10 mouse cellular contexts compared by ENCODE assay signal in the genomic region with DNA sequence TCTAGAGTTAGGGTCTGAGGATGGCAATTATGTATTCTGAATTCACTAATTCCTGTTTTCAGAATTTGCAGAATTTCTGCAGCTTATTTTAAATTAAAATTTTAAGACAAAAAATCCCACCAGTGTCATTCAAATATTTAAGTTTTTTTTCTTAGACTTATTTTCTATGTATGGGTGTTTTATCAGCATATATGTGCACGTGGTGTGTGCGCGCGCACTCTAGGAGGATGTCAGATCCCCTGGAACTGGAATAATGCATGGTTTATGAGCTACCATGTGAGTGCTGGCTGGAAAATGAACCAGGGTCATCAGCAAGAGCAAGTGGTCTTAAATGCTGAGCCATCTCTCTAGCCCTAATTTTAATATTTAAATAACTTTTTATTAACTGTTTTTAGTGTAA. TPM values are rescaled to one million over a fixed set of nuclear protein-coding genes. Genes with fewer than 3 reads are reported as not detected.
DNase-seq lines count a peak whose midpoint lies in the region; ATAC-seq and TF ChIP-seq lines count a peak whose summit lies in the region.
"Had no signal": no experiment of that assay in that cellular context is flagged by ENCODE, and none has a peak within 500 bp of the region (broad histone marks: within the 10 kb centered on the region; RNA-seq: fewer than 3 reads in every experiment).

No protein-coding gene starts in this region.

- WGBS in heart, embryonic 10.5 days = 90% methylated on average over 4 of the region's 4 CpGs
- WGBS in hindbrain, embryonic 10.5 days = 94% methylated on average over 4 of the region's 4 CpGs
- 86% methylated on average over 4 of the region's 4 CpGs for WGBS in liver, embryonic 15.5 days (ENCODE audit: insufficient replicate concordance)
- WGBS in lung, postnatal 0 days = 86% methylated on average over 4 of the region's 4 CpGs

- H3K9ac ChIP-seq in MEL (ENCODE audit: control insufficient read depth, low read depth, low read length, poor library complexity, severe bottlenecking) = peak overlapping the region; percentile 81
- no peak overlapping the region for H3K9ac ChIP-seq in liver, embryonic 15.5 days
- no peak overlapping the region for H3K9ac ChIP-seq in lung, postnatal 0 days (replicated peaks; ENCODE audit: low read depth)

- DNase-seq in heart, embryonic 10.5 days (ENCODE audit: low spot score) = no peak
- no peak for DNase-seq in heart, adult 9 months (ENCODE audit: low spot score in 2 of 2)
- DNase-seq in MEL (ENCODE audit: low read depth, low spot score) = peak; percentile 70
- no peak for DNase-seq in hindbrain, embryonic 10.5 days (ENCODE audit: low spot score)
- no peak for DNase-seq in right cerebral cortex, postnatal 10 days (ENCODE audit: low spot score in 2 of 2)
- DNase-seq in left cerebral cortex, postnatal 4 days = no peak
- no peak for DNase-seq in lung, postnatal 0 days (ENCODE audit: low spot score)
- DNase-seq: B cell, adult 2 months; thymus, adult 2 months had no signal

- 0 out of 2 replicates have a peak, but pooled peaks cover 4% of the 10 kb centered on the region for H3K36me3 ChIP-seq in heart, embryonic 10.5 days
- H3K36me3 ChIP-seq in MEL (ENCODE audit: control insufficient read depth in 1 of 2, insufficient read depth in 2 of 2, low read length in 2 of 2) = peaks cover 4 to 33% of the 10 kb centered on the region in 2 experiments; a peak in 3 of 4 replicates
- H3K36me3 ChIP-seq in hindbrain, embryonic 10.5 days = peaks cover 15% of the 10 kb centered on the region
- H3K36me3 ChIP-seq in liver, embryonic 15.5 days (replicated peaks) = no peaks in the 10 kb centered on the region
- H3K36me3 ChIP-seq in lung, postnatal 0 days (ENCODE audit: insufficient read depth, low read length) = no peaks in the 10 kb centered on the region

- H3K79me2 ChIP-seq in MEL (ENCODE audit: control insufficient read depth, insufficient read depth, low read length, poor library complexity) = peaks cover 26% of the 10 kb centered on the region

- no peak for TF ChIP-seq CTCF in MEL (IDR thresholded peaks at IDR 0.05 in 2 of 3, conservative IDR thresholded peaks at IDR 0.05 in 1 of 3; ENCODE audit: control insufficient read depth in 1 of 3, insufficient read depth in 1 of 3, low read depth in 2 of 3, low read length in 3 of 3, poor library complexity in 1 of 3, severe bottlenecking in 1 of 3)
- no peak for TF ChIP-seq CTCF in lung, postnatal 0 days (IDR thresholded peaks at IDR 0.05)

- no peak for TF ChIP-seq POLR2A in MEL (IDR thresholded peaks at IDR 0.05; ENCODE audit: control insufficient read depth in 1 of 2, insufficient read depth in 1 of 2, low read depth in 1 of 2, low read length in 2 of 2, poor library complexity in 1 of 2)

- TF ChIP-seq EP300 in MEL (IDR thresholded peaks at IDR 0.05; ENCODE audit: low read depth in 1 of 2, low read length in 2 of 2) = no peak; a peak in 1 of 4 replicates
- TF ChIP-seq EP300 in lung, postnatal 0 days (IDR thresholded peaks at IDR 0.05) = no peak

- no peak for ATAC-seq in liver, embryonic 15.5 days (ENCODE audit: insufficient read depth)
- ATAC-seq in lung, postnatal 0 days = no peak

- intact Hi-C loops in left cerebral cortex, postnatal 4 days (cut with DNase I) = no loop called here

- H3K9me3 ChIP-seq in heart, embryonic 10.5 days = no peaks in the 10 kb centered on the region
- no peaks in the 10 kb centered on the region for H3K9me3 ChIP-seq in MEL (replicated peaks; ENCODE audit: insufficient read depth, low read length)
- H3K9me3 ChIP-seq in hindbrain, embryonic 10.5 days = no peaks in the 10 kb centered on the region
- no peaks in the 10 kb centered on the region for H3K9me3 ChIP-seq in liver, embryonic 15.5 days (replicated peaks)
- no peaks in the 10 kb centered on the region for H3K9me3 ChIP-seq in lung, postnatal 0 days (ENCODE audit: low read length)

- peak overlapping the region; percentile 96; the same call in 1 of the 2 replicates for H3K27ac ChIP-seq in heart, embryonic 10.5 days
- H3K27ac ChIP-seq in MEL (ENCODE audit: control insufficient read depth, low read depth, low read length) = no peak overlapping the region
- H3K27ac ChIP-seq in hindbrain, embryonic 10.5 days = 0 out of 2 replicates have a peak overlapping the region, but pooled peaks have one; percentile 95
- no peak overlapping the region for H3K27ac ChIP-seq in liver, embryonic 15.5 days (replicated peaks)
- no peak overlapping the region for H3K27ac ChIP-seq in lung, postnatal 0 days (ENCODE audit: low read length)

- peak overlapping the region; percentile 86 for H3K4me2 ChIP-seq in liver, embryonic 15.5 days
- no peak overlapping the region for H3K4me2 ChIP-seq in lung, postnatal 0 days (replicated peaks; ENCODE audit: low read depth, low read length)

- TF ChIP-seq RAD21 in MEL (IDR thresholded peaks at IDR 0.05; ENCODE audit: low read depth, low read length) = no peak

- peaks cover 19% of the 10 kb centered on the region for H3K4me1 ChIP-seq in heart, embryonic 10.5 days
- peaks cover 0 to 10% of the 10 kb centered on the region in 2 experiments; a peak in 3 of 4 replicates for H3K4me1 ChIP-seq in MEL (ENCODE audit: control insufficient read depth in 1 of 2, insufficient read depth in 2 of 2, low read length in 2 of 2)
- H3K4me1 ChIP-seq in hindbrain, embryonic 10.5 days (replicated peaks) = peaks cover 27% of the 10 kb centered on the region
- H3K4me1 ChIP-seq in liver, embryonic 15.5 days (replicated peaks) = peaks cover 32% of the 10 kb centered on the region
- H3K4me1 ChIP-seq in lung, postnatal 0 days (ENCODE audit: insufficient read depth, low read depth, low read length) = peaks cover 6% of the 10 kb centered on the region

- H3K27me3 ChIP-seq in heart, embryonic 10.5 days (ENCODE audit: insufficient read depth, poor library complexity, severe bottlenecking) = no peaks in the 10 kb centered on the region
- peaks cover 0 to 2% of the 10 kb centered on the region in 2 experiments; a peak in 1 of 4 replicates for H3K27me3 ChIP-seq in MEL (ENCODE audit: control insufficient read depth in 1 of 2, insufficient read depth in 2 of 2, low read length in 2 of 2)
- H3K27me3 ChIP-seq in hindbrain, embryonic 10.5 days (ENCODE audit: insufficient read depth, poor library complexity, severe bottlenecking) = no peaks in the 10 kb centered on the region
- no peaks in the 10 kb centered on the region for H3K27me3 ChIP-seq in liver, embryonic 15.5 days
- H3K27me3 ChIP-seq in lung, postnatal 0 days (replicated peaks; ENCODE audit: insufficient read depth, low read length) = no peaks in the 10 kb centered on the region

- H3K4me3 ChIP-seq in heart, embryonic 10.5 days = peak overlapping the region; percentile 80; the same call in 1 of the 2 replicates
- H3K4me3 ChIP-seq in MEL (ENCODE audit: control insufficient read depth in 1 of 2, insufficient read depth in 1 of 2, low read depth in 2 of 2, low read length in 2 of 2) = peak overlapping the region in 1 of 2 experiments; percentile 81; a peak in 2 of 4 replicates
- H3K4me3 ChIP-seq in hindbrain, embryonic 10.5 days = peak overlapping the region; percentile 78
- peak overlapping the region; percentile 91 for H3K4me3 ChIP-seq in liver, embryonic 15.5 days (replicated peaks)
- no peak overlapping the region for H3K4me3 ChIP-seq in lung, postnatal 0 days (ENCODE audit: low read depth, low read length)

TF ChIP-seq in MEL, 35 proteins besides CTCF, POLR2A, EP300 and RAD21 (continues in another document):
- TF ChIP-seq ZMIZ1 (IDR thresholded peaks at IDR 0.05; ENCODE audit: low read depth, low read length) = no peak
- no peak for TF ChIP-seq TBP (IDR thresholded peaks at IDR 0.05; ENCODE audit: low read depth, low read length)
- TF ChIP-seq ZKSCAN1 (IDR thresholded peaks at IDR 0.05; ENCODE audit: low read depth, low read length) = no peak
- TF ChIP-seq HCFC1 (IDR thresholded peaks at IDR 0.05; ENCODE audit: low read depth, low read length) = 0 out of 2 replicates have a peak, but pooled peaks have one; percentile 23
- no peak for TF ChIP-seq TCF12 (IDR thresholded peaks at IDR 0.05; ENCODE audit: low read depth, low read length)
- TF ChIP-seq GABPA (IDR thresholded peaks at IDR 0.05; ENCODE audit: low read depth, low read length) = no peak
- peak; percentile 76 for TF ChIP-seq USF1 (IDR thresholded peaks at IDR 0.05; ENCODE audit: low read depth, low read length)
- no peak for TF ChIP-seq MAZ (IDR thresholded peaks at IDR 0.05; ENCODE audit: low read depth, low read length)
- TF ChIP-seq POLR2AphosphoS5 (IDR thresholded peaks at IDR 0.05; ENCODE audit: borderline replicate concordance, low read depth, low read length) = no peak
- TF ChIP-seq NRF1 (IDR thresholded peaks at IDR 0.05; ENCODE audit: insufficient read depth, low read depth, low read length, poor library complexity, severe bottlenecking) = peak; percentile 59
- no peak for TF ChIP-seq SMC3 (IDR thresholded peaks at IDR 0.05; ENCODE audit: low read depth, low read length)
- no peak for TF ChIP-seq JUND (IDR thresholded peaks at IDR 0.05; ENCODE audit: low read depth, low read length)
- no peak for TF ChIP-seq ZC3H11A (IDR thresholded peaks at IDR 0.05; ENCODE audit: low read depth, low read length)
- no peak for TF ChIP-seq UBTF (IDR thresholded peaks at IDR 0.05; ENCODE audit: borderline replicate concordance, insufficient read depth, low read depth, low read length)
- no peak for TF ChIP-seq POLR2AphosphoS2 (IDR thresholded peaks at IDR 0.05; ENCODE audit: low read length)

RNA-seq across cellular contexts. Expression of gene Zfp322a, which starts 1.1 kb away (rescaled TPM):
- polyA plus RNA-seq in heart, embryonic 10.5 days (2016; fragmentation: Nextera tagmentation; extraction: Ambion mirVana) = 39.0 and 42.2 TPM in 2 replicates
- total RNA-seq in MEL (2012; rRNA removed) = 7.0 and 8.4 TPM in 2 replicates
- 1 to 10 TPM in 1 of 2 experiments, not detected in 1; 5.7 TPM for polyA plus RNA-seq in MEL (2012; ENCODE audit: insufficient read depth in 1 of 2, insufficient read length in 2 of 2, low read depth in 1 of 2, low replicate concordance in 2 of 2, missing spikeins in 1 of 2)
- polyA plus RNA-seq in hindbrain, embryonic 10.5 days (2016; fragmentation: Nextera tagmentation; extraction: Ambion mirVana) = 42.3 and 54.0 TPM in 2 replicates
- polyA plus RNA-seq in liver, embryonic 15.5 days (2015; fragmentation: Nextera tagmentation; extraction: Ambion mirVana) = 11.2 and 12.6 TPM in 2 replicates
- total RNA-seq in left cerebral cortex, postnatal 4 days (2021) = 10 to 100 TPM; 42.6 to 49.5 TPM
- polyA plus RNA-seq in lung, postnatal 0 days (2015; fragmentation: Nextera tagmentation; extraction: Ambion mirVana) = 27.1 and 30.9 TPM in 2 replicates

RNA-seq across cellular contexts. Expression of gene Abt1, which starts 53.6 kb away (rescaled TPM):
- 10.1 and 13.0 TPM in 2 replicates for polyA plus RNA-seq in heart, embryonic 10.5 days (2016; fragmentation: Nextera tagmentation; extraction: Ambion mirVana)
- 12.5 and 16.2 TPM in 2 replicates for total RNA-seq in MEL (2012; rRNA removed)
- 10 to 100 TPM in 1 of 2 experiments, not detected in 1; 14.2 TPM for polyA plus RNA-seq in MEL (2012; ENCODE audit: insufficient read depth in 1 of 2, insufficient read length in 2 of 2, low read depth in 1 of 2, low replicate concordance in 2 of 2, missing spikeins in 1 of 2)
- polyA plus RNA-seq in hindbrain, embryonic 10.5 days (2016; fragmentation: Nextera tagmentation; extraction: Ambion mirVana) = 13.4 and 14.5 TPM in 2 replicates
- polyA plus RNA-seq in liver, embryonic 15.5 days (2015; fragmentation: Nextera tagmentation; extraction: Ambion mirVana) = 5.1 and 5.2 TPM in 2 replicates
- 1 to 10 TPM; 5.6 to 6.1 TPM for total RNA-seq in left cerebral cortex, postnatal 4 days (2021)
- 8.4 and 8.7 TPM in 2 replicates for polyA plus RNA-seq in lung, postnatal 0 days (2015; fragmentation: Nextera tagmentation; extraction: Ambion mirVana)

Comparison
In these comparisons a context has a peak if more than half of its experiments do, and no peak if none do; other contexts are left out.
1. H3K27ac ChIP-seq: peak in heart, embryonic 10.5 days (single experiment) and hindbrain, embryonic 10.5 days (single experiment); none in MEL (single experiment), liver, embryonic 15.5 days (single experiment) and lung, postnatal 0 days (single experiment).